Mouse (Mus musculus): Measurements from ENCODE around the gene Dcpp2. TPM values are rescaled to one million over a fixed set of nuclear protein-coding genes. Genes with fewer than 3 reads are reported as not detected.

Dcpp2 gene
- polyA plus RNA-seq, 1 experiment from 2014 or later, result not detected

Other genes starting within 250 kb of the Dcpp2 start
- gene Mmp25, start 235.6 kb upstream of the Dcpp2 start, polyA plus RNA-seq (2016; fragmentation: Nextera tagmentation; extraction: Ambion mirVana), result 0.84 and 1.1 TPM in 2 replicates
- gene Bicdl2, start 220.4 kb upstream of the Dcpp2 start, polyA plus RNA-seq (2016; fragmentation: Nextera tagmentation; extraction: Ambion mirVana), result 1.4 and 2.0 TPM in 2 replicates
- 29.0 and 30.5 TPM in 2 replicates for gene Hcfc1r1, start 207.3 kb upstream of the Dcpp2 start, polyA plus RNA-seq (2016; fragmentation: Nextera tagmentation; extraction: Ambion mirVana)
- gene Thoc6, start 207.0 kb upstream of the Dcpp2 start, polyA plus RNA-seq (2016; fragmentation: Nextera tagmentation; extraction: Ambion mirVana), result 70.4 and 71.1 TPM in 2 replicates
- 5.2 and 5.6 TPM in 2 replicates for gene Tnfrsf12a, start 203.4 kb upstream of the Dcpp2 start, polyA plus RNA-seq (2016; fragmentation: Nextera tagmentation; extraction: Ambion mirVana)
- 32.7 and 42.1 TPM in 2 replicates for gene Cldn6, start 201.6 kb upstream of the Dcpp2 start, polyA plus RNA-seq (2016; fragmentation: Nextera tagmentation; extraction: Ambion mirVana)
- gene Cldn9, start 196.9 kb upstream of the Dcpp2 start, polyA plus RNA-seq (2016; fragmentation: Nextera tagmentation; extraction: Ambion mirVana), result 1.9 and 4.6 TPM in 2 replicates
- 0.13 and 0.36 TPM in 2 replicates for gene 1520401A03Rik, start 158.1 kb upstream of the Dcpp2 start, polyA plus RNA-seq (2016; fragmentation: Nextera tagmentation; extraction: Ambion mirVana)
- gene Pkmyt1, start 154.5 kb upstream of the Dcpp2 start, polyA plus RNA-seq (2016; fragmentation: Nextera tagmentation; extraction: Ambion mirVana), result 66.8 and 67.6 TPM in 2 replicates
- 5.9 and 9.0 TPM in 2 replicates for gene Paqr4, start 140.0 kb upstream of the Dcpp2 start, polyA plus RNA-seq (2016; fragmentation: Nextera tagmentation; extraction: Ambion mirVana)
- 13.8 and 19.5 TPM in 2 replicates for gene Kremen2, start 135.0 kb upstream of the Dcpp2 start, polyA plus RNA-seq (2016; fragmentation: Nextera tagmentation; extraction: Ambion mirVana)
- 177 and 183 TPM in 2 replicates for gene Flywch1, start 109.3 kb upstream of the Dcpp2 start, polyA plus RNA-seq (2016; fragmentation: Nextera tagmentation; extraction: Ambion mirVana)
- gene Flywch2, start 94.8 kb upstream of the Dcpp2 start, polyA plus RNA-seq (2016; fragmentation: Nextera tagmentation; extraction: Ambion mirVana), result 37.5 and 54.1 TPM in 2 replicates
- gene Srrm2, start 90.3 kb upstream of the Dcpp2 start, polyA plus RNA-seq (2016; fragmentation: Nextera tagmentation; extraction: Ambion mirVana), result 562 and 563 TPM in 2 replicates
- 1,047 and 1,081 TPM in 2 replicates for gene Elob, start 51.7 kb upstream of the Dcpp2 start, polyA plus RNA-seq (2016; fragmentation: Nextera tagmentation; extraction: Ambion mirVana)
- not detected in 2 replicates for gene Prss33, start 44.8 kb upstream of the Dcpp2 start, polyA plus RNA-seq (2016; fragmentation: Nextera tagmentation; extraction: Ambion mirVana)
- not detected in 2 replicates for gene Prss32, start 37.0 kb upstream of the Dcpp2 start, polyA plus RNA-seq (2016; fragmentation: Nextera tagmentation; extraction: Ambion mirVana)
- 3.3 and 3.9 TPM in 2 replicates for gene Prss41, start 36.7 kb upstream of the Dcpp2 start, polyA plus RNA-seq (2016; fragmentation: Nextera tagmentation; extraction: Ambion mirVana)
- gene Prss21, start 12.8 kb upstream of the Dcpp2 start, polyA plus RNA-seq (2016; fragmentation: Nextera tagmentation; extraction: Ambion mirVana), result not detected in 2 replicates
- not detected in 2 replicates for gene Dcpp1, start within 50 bp of the Dcpp2 start, polyA plus RNA-seq (2016; fragmentation: Nextera tagmentation; extraction: Ambion mirVana)
- gene Dcpp3, start 36.6 kb downstream of the Dcpp2 start, polyA plus RNA-seq (2016; fragmentation: Nextera tagmentation; extraction: Ambion mirVana), result not detected in 2 replicates
- not detected in 2 replicates for gene Sbp, start 60.8 kb downstream of the Dcpp2 start, polyA plus RNA-seq (2016; fragmentation: Nextera tagmentation; extraction: Ambion mirVana)
- gene Sbpl, start 74.4 kb downstream of the Dcpp2 start, polyA plus RNA-seq (2016; fragmentation: Nextera tagmentation; extraction: Ambion mirVana), result not detected in 2 replicates
- not detected in 2 replicates for gene Prss30, start 99.7 kb downstream of the Dcpp2 start, polyA plus RNA-seq (2016; fragmentation: Nextera tagmentation; extraction: Ambion mirVana)
- 1.3 and 1.7 TPM in 2 replicates for gene Prss22, start 117.2 kb downstream of the Dcpp2 start, polyA plus RNA-seq (2016; fragmentation: Nextera tagmentation; extraction: Ambion mirVana)
- gene Prss27, start 157.3 kb downstream of the Dcpp2 start, polyA plus RNA-seq (2016; fragmentation: Nextera tagmentation; extraction: Ambion mirVana), result 0.20 TPM in 1 of 2 replicates, not detected in the other
- gene Kctd5, start 192.6 kb downstream of the Dcpp2 start, polyA plus RNA-seq (2016; fragmentation: Nextera tagmentation; extraction: Ambion mirVana), result 106 and 113 TPM in 2 replicates